Mouse (Mus musculus) myocyte (in vitro differentiated cells): ENCODE data around the gene Zfp598.

Experiments used
- CEBPB ChIP-seq: IDR thresholded peaks from 2 replicates; pipeline ENCODE4 v1.6.1; 2011; ENCODE audit warnings: mild to moderate bottlenecking, moderate library complexity; ENCODE audit not compliant: poor library complexity, insufficient read depth, severe bottlenecking
- MAX ChIP-seq: IDR thresholded peaks from one replicate; pipeline ENCODE4 v1.6.1; 2011; ENCODE audit warnings: low read depth, mild to moderate bottlenecking, control low read depth
- MYOD1 ChIP-seq, 3 experiments: IDR thresholded peaks; one replicate each; pipeline ENCODE4 v1.6.1; 2011; ENCODE audit warnings: control low read depth in 2 of 3, low read depth in 2 of 3, mild to moderate bottlenecking in 2 of 3, moderate library complexity in 1 of 3; ENCODE audit not compliant: insufficient read length in 2 of 3, control insufficient read depth in 1 of 3
- POLR2A ChIP-seq: IDR thresholded peaks from one replicate; pipeline ENCODE4 v1.6.1; 2011; ENCODE audit warnings: low read depth, mild to moderate bottlenecking, control low read depth, moderate library complexity; ENCODE audit not compliant: insufficient read length
- POLR2AphosphoS2 ChIP-seq: IDR thresholded peaks from one replicate; pipeline ENCODE4 v1.6.1; 2011; ENCODE audit warnings: low read depth, control low read depth; ENCODE audit not compliant: insufficient read length
- REST ChIP-seq: IDR thresholded peaks from one replicate; pipeline ENCODE4 v1.6.1; 2011; ENCODE audit warnings: mild to moderate bottlenecking, control low read depth, moderate library complexity; ENCODE audit not compliant: insufficient read depth, insufficient read length
- SRF ChIP-seq: IDR thresholded peaks from one replicate; pipeline ENCODE4 v1.6.1; 2011; ENCODE audit warnings: low read depth; ENCODE audit not compliant: control insufficient read depth, insufficient read length
- TCF12 ChIP-seq: IDR thresholded peaks from one replicate; pipeline ENCODE4 v1.6.1; 2011; ENCODE audit warnings: mild to moderate bottlenecking, control low read depth; ENCODE audit not compliant: poor library complexity, insufficient read depth, severe bottlenecking
- TCF3 ChIP-seq: IDR thresholded peaks from one replicate; pipeline ENCODE4 v1.6.1; 2011; ENCODE audit warnings: low read depth, control low read depth; ENCODE audit not compliant: insufficient read length

DNA sequence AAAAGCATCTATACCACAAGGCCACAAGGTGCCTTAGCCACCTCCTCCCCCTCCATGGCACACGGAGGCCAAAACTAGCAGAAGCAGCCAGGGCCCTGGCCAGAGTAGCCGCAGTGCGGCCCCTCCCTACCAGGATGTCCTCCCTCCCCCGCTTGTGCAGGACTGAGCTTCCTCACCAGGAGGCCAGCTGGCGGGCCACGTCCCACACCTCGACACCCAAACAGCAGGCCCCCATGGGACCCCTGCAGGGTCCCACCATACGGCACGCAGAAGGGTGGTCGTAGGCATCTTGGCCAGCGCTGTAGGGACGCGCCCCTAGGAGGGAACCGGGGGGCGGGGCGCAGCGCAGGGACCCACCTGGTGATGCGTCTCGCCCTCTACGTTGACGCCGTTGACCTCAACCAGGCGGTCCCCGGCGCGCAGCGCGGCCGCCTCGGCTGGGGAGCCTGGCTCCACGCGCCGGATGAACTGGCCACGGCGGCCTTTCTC is 19.9 kb upstream of the Zfp598 start:
- no peak for TF ChIP-seq POLR2A
- peak in 1 of 3 experiments; percentile 14 for TF ChIP-seq MYOD1 (IDR thresholded peaks at IDR 0.05; ENCODE audit: control insufficient read depth in 1 of 3, insufficient read length in 2 of 3, low read depth in 2 of 3)
- no peak for TF ChIP-seq TCF3
- TF ChIP-seq CEBPB: no peak
- TF ChIP-seq MAX: no peak
- TF ChIP-seq REST: no peak
- TF ChIP-seq POLR2AphosphoS2: no peak
- TF ChIP-seq SRF: no peak
- TF ChIP-seq TCF12: no peak
